Comparison of ENCODE assay signal across 27 mouse cellular contexts in genomic region chr12:100396806-100397205, GRCm38 (mm10).
DNase-seq lines count a peak whose midpoint lies in the region; ATAC-seq and TF ChIP-seq lines count a peak whose summit lies in the region.
"Had no signal": no experiment of that assay in that cellular context is flagged by ENCODE, and none has a peak within 500 bp of the region (broad histone marks: within the 10 kb centered on the region; RNA-seq: fewer than 3 reads in every experiment).

No protein-coding gene starts in this region.

- H3K79me2 ChIP-seq in C2C12 (ENCODE audit: control insufficient read depth, insufficient read depth) (no peaks in the 10 kb centered on the region), myocyte (ENCODE audit: control insufficient read depth, insufficient read depth) (no peaks in the 10 kb centered on the region)

- H3K4me1 ChIP-seq in midbrain, embryonic 14.5 days (ENCODE audit: control insufficient read depth, insufficient read depth, low read length), result peaks cover 15% of the 10 kb centered on the region
- peaks cover 21% of the 10 kb centered on the region for H3K4me1 ChIP-seq in midbrain, embryonic 13.5 days (replicated peaks)
- H3K4me1 ChIP-seq: heart, embryonic 13.5 days had no signal

- 87% methylated on average over 2 of the region's 2 CpGs for WGBS in midbrain, embryonic 14.5 days
- WGBS in midbrain, embryonic 13.5 days, result 91% methylated on average over 2 of the region's 2 CpGs

- no peak for ATAC-seq in midbrain, embryonic 14.5 days (ENCODE audit: low FRiP score, low TSS enrichment)
- ATAC-seq in midbrain, embryonic 13.5 days, result no peak
- ATAC-seq: CD4-positive, CD25-positive, alpha-beta regulatory T cell, adult 4 months; intestine, embryonic 16.5 days had no signal

- no peaks in the 10 kb centered on the region for H3K27me3 ChIP-seq in midbrain, embryonic 14.5 days (ENCODE audit: control insufficient read depth, insufficient read depth, low read length)
- no peaks in the 10 kb centered on the region for H3K27me3 ChIP-seq in midbrain, embryonic 13.5 days
- H3K27me3 ChIP-seq in C2C12 (ENCODE audit: control insufficient read depth, insufficient read depth, insufficient read length) (no peaks in the 10 kb centered on the region), myocyte (ENCODE audit: control insufficient read depth, insufficient read depth, insufficient read length) (no peaks in the 10 kb centered on the region)
- H3K27me3 ChIP-seq: embryonic facial prominence, embryonic 15.5 days; forebrain, embryonic 12.5 days; heart, embryonic 13.5 days; limb, embryonic 12.5 days; megakaryocyte, embryonic 14.5 days; neural tube, embryonic 13.5 days had no signal

- no peak overlapping the region for H3K9ac ChIP-seq in midbrain, embryonic 14.5 days (replicated peaks; ENCODE audit: low read length)
- no peak overlapping the region for H3K9ac ChIP-seq in midbrain, embryonic 13.5 days (replicated peaks)
- H3K9ac ChIP-seq: embryonic facial prominence, embryonic 15.5 days; forebrain, embryonic 12.5 days; heart, embryonic 13.5 days; limb, embryonic 12.5 days; neural tube, embryonic 13.5 days had no signal

- intact Hi-C loops in heart, postnatal 36 days (cut with DNase I), result loop anchor here (5.0 kb wide), 1 partner anchor 45 kb away; no protein-coding TSS in a partner anchor

- DNase-seq in midbrain, embryonic 14.5 days, result no peak
- DNase-seq in brain, embryonic 14.5 days (ENCODE audit: low read depth), result peak; percentile 48
- DNase-seq in heart, postnatal 36 days, result no peak
- DNase-seq in kidney, postnatal 25 days, result no peak
- DNase-seq in kidney, postnatal 10 days, result no peak
- DNase-seq: adrenal gland, postnatal 14 days; cerebellum, adult 11-12 months; cerebellum, adult 9-11 months; heart, postnatal 10 days; kidney, adult 8-10 months; kidney, postnatal 14 days; lung, postnatal 36 days; retina, postnatal 1 day; right cerebral cortex, postnatal 14 days had no signal

- H3ac ChIP-seq in C2C12 (ENCODE audit: control insufficient read depth, insufficient read length, low read depth), result no peak overlapping the region
- H3ac ChIP-seq in myocyte (ENCODE audit: control insufficient read depth, insufficient read length), result no peak overlapping the region

- H3K27ac ChIP-seq in midbrain, embryonic 14.5 days (replicated peaks; ENCODE audit: low read depth, low read length), result peak overlapping the region; percentile 28; the same call in 1 of the 2 replicates
- no peak overlapping the region for H3K27ac ChIP-seq in midbrain, embryonic 13.5 days
- H3K27ac ChIP-seq: embryonic facial prominence, embryonic 10.5 days; embryonic facial prominence, embryonic 15.5 days; forebrain, embryonic 12.5 days; heart, embryonic 13.5 days; limb, embryonic 12.5 days; neural tube, embryonic 13.5 days had no signal

- no peaks in the 10 kb centered on the region for H3K79me3 ChIP-seq in C2C12 (ENCODE audit: low read depth)

- H3K4me3 ChIP-seq in midbrain, embryonic 14.5 days (replicated peaks; ENCODE audit: low read depth, low read length), result no peak overlapping the region
- H3K4me3 ChIP-seq in midbrain, embryonic 13.5 days (replicated peaks), result no peak overlapping the region
- H3K4me3 ChIP-seq in C2C12 (ENCODE audit: insufficient read depth, poor library complexity, severe bottlenecking), result no peak overlapping the region
- no peak overlapping the region for H3K4me3 ChIP-seq in myocyte
- H3K4me3 ChIP-seq: embryonic facial prominence, embryonic 10.5 days; embryonic facial prominence, embryonic 15.5 days; forebrain, embryonic 12.5 days; heart, embryonic 13.5 days; limb, embryonic 12.5 days; megakaryocyte, embryonic 14.5 days; neural tube, embryonic 13.5 days had no signal

- no peak for TF ChIP-seq CTCF in C2C12 (IDR thresholded peaks at IDR 0.05; ENCODE audit: control insufficient read depth, insufficient read depth, insufficient read length)
- no peak for TF ChIP-seq CTCF in brain, embryonic 14.5 days (IDR thresholded peaks at IDR 0.05; ENCODE audit: borderline replicate concordance, extremely low read depth, insufficient read depth, insufficient read length)

- TF ChIP-seq POLR2A in brain, embryonic 14.5 days (IDR thresholded peaks at IDR 0.05; ENCODE audit: borderline replicate concordance, extremely low read depth, insufficient read depth, insufficient read length, poor library complexity, severe bottlenecking), result no peak
- no peak for TF ChIP-seq POLR2A in myocyte (IDR thresholded peaks at IDR 0.05; ENCODE audit: insufficient read length, low read depth)

- H3K4me2 ChIP-seq in midbrain, embryonic 14.5 days (ENCODE audit: low read length), result no peak overlapping the region
- no peak overlapping the region for H3K4me2 ChIP-seq in midbrain, embryonic 13.5 days (replicated peaks)
- peak overlapping the region; percentile 5 for H3K4me2 ChIP-seq in myocyte (ENCODE audit: low read depth)
- H3K4me2 ChIP-seq: embryonic facial prominence, embryonic 15.5 days; forebrain, embryonic 12.5 days; heart, embryonic 13.5 days; limb, embryonic 12.5 days; liver, embryonic 11.5 days; neural tube, embryonic 13.5 days had no signal

- 0 out of 2 replicates have a peak, but pooled peaks cover 25% of the 10 kb centered on the region for H3K36me3 ChIP-seq in midbrain, embryonic 14.5 days (ENCODE audit: control insufficient read depth, insufficient read depth, low read length)
- H3K36me3 ChIP-seq in midbrain, embryonic 13.5 days, result peaks cover 34% of the 10 kb centered on the region
- no peaks in the 10 kb centered on the region for H3K36me3 ChIP-seq in C2C12 (ENCODE audit: control insufficient read depth, insufficient read depth)
- no peaks in the 10 kb centered on the region for H3K36me3 ChIP-seq in myocyte (ENCODE audit: control insufficient read depth, insufficient read depth)

- H3K9me3 ChIP-seq in midbrain, embryonic 14.5 days (ENCODE audit: control insufficient read depth, low read length), result no peaks in the 10 kb centered on the region
- no peaks in the 10 kb centered on the region for H3K9me3 ChIP-seq in midbrain, embryonic 13.5 days
- H3K9me3 ChIP-seq: embryonic facial prominence, embryonic 10.5 days; embryonic facial prominence, embryonic 15.5 days; forebrain, embryonic 12.5 days; heart, embryonic 13.5 days; limb, embryonic 12.5 days; megakaryocyte, embryonic 14.5 days; neural tube, embryonic 13.5 days had no signal

TF ChIP-seq in C2C12, 6 proteins besides CTCF, POLR2A, EP300 and RAD21:
- peak; percentile 66 for TF ChIP-seq CEBPB (IDR thresholded peaks at IDR 0.05; ENCODE audit: low read depth)
- TF ChIP-seq FOSL1 (IDR thresholded peaks at IDR 0.05; ENCODE audit: insufficient read depth, low read length, poor library complexity, severe bottlenecking), result no peak
- TF ChIP-seq MAX (IDR thresholded peaks at IDR 0.05), result no peak
- peak; percentile 33 for TF ChIP-seq MYOD1 (IDR thresholded peaks at IDR 0.05; ENCODE audit: control insufficient read depth, insufficient read length, low read depth)
- TF ChIP-seq USF1 (IDR thresholded peaks at IDR 0.05; ENCODE audit: low read depth), result no peak
- TF ChIP-seq MYOG (IDR thresholded peaks at IDR 0.05; ENCODE audit: control insufficient read depth, extremely low read depth, insufficient read length), result no peak
TF ChIP-seq in C2C12: peak in this region for 2.

TF ChIP-seq in myocyte, 11 proteins besides CTCF, POLR2A, EP300 and RAD21:
- TF ChIP-seq SRF (IDR thresholded peaks at IDR 0.05; ENCODE audit: control insufficient read depth, insufficient read length, low read depth) (no peak), USF1 (IDR thresholded peaks at IDR 0.05; ENCODE audit: low read depth) (peak; percentile 17), MYOG (IDR thresholded peaks at IDR 0.05; ENCODE audit: control insufficient read depth in 1 of 3, insufficient read depth in 1 of 3, insufficient read length in 2 of 3, low read depth in 2 of 3) (no peak), TCF12 (IDR thresholded peaks at IDR 0.05; ENCODE audit: insufficient read depth, poor library complexity, severe bottlenecking) (no peak), CEBPB (IDR thresholded peaks at IDR 0.05; ENCODE audit: insufficient read depth, poor library complexity, severe bottlenecking) (0 out of 2 replicates have a peak, but pooled peaks have one; percentile 55), MYOD1 (IDR thresholded peaks at IDR 0.05; ENCODE audit: control insufficient read depth in 1 of 3, insufficient read length in 2 of 3, low read depth in 2 of 3) (peak in 1 of 3 experiments; percentile 48)
